Mouse (Mus musculus) cerebellum, postnatal 10 days (tissue): Measurements from ENCODE around the gene Serpina3f.
"Not testable (repeated sequence)": the region's sequence is repeated elsewhere in the genome, so short reads cannot be mapped to it uniquely, and the experiment has no call there.

Source experiments
- DNase-seq, 2 experiments: peaks; one replicate each; pipeline ENCODE4 v3.0.0; 2021; ENCODE audit warnings: mixed read lengths in 2 of 2

Serpina3f gene

GRCm38 (mm10) chr12:104214445-104214753 lies at the start of gene Serpina3f:
Gene Serpina3f (plus strand): TSS chr12:104214544.
- DNase-seq: no peak

GRCm38 (mm10) chr12:104174747-104175146 lies 39.6 kb upstream of the Serpina3f start:
- DNase-seq: no peak

- no peak for DNase-seq
Observed at GRCm38 (mm10) chr12:104175636-104176035, 38.7 kb upstream of the Serpina3f start.

- DNase-seq: peak; percentile 15 to 29
Observed at GRCm38 (mm10) chr12:104178577-104178976, 35.8 kb upstream of the Serpina3f start.

GRCm38 (mm10) chr12:104178987-104179386 lies 35.4 kb upstream of the Serpina3f start:
- DNase-seq: no peak

- no peak for DNase-seq
Observed at GRCm38 (mm10) chr12:104185046-104185445, 29.3 kb upstream of the Serpina3f start.

- DNase-seq: peak; percentile 10 to 12
Observed at GRCm38 (mm10) chr12:104186041-104186581, 28.2 kb upstream of the Serpina3f start.

- DNase-seq: no peak
Observed at GRCm38 (mm10) chr12:104189246-104189645, 25.1 kb upstream of the Serpina3f start.

- no peak for DNase-seq
Observed at GRCm38 (mm10) chr12:104190852-104191251, 23.5 kb upstream of the Serpina3f start.

- peak; percentile 20 to 22 for DNase-seq
Observed at GRCm38 (mm10) chr12:104209149-104209548, 5.2 kb upstream of the Serpina3f start.

- no peak for DNase-seq
Observed at GRCm38 (mm10) chr12:104209802-104210201, 4.5 kb upstream of the Serpina3f start.

GRCm38 (mm10) chr12:104213689-104214444 lies 477 bp upstream of the Serpina3f start:
- no peak for DNase-seq

GRCm38 (mm10) chr12:104215249-104215648 lies 905 bp downstream of the Serpina3f start:
- no peak for DNase-seq

GRCm38 (mm10) chr12:104221616-104222015 lies 7.3 kb downstream of the Serpina3f start:
- DNase-seq: no peak

GRCm38 (mm10) chr12:104223690-104224089 lies 9.3 kb downstream of the Serpina3f start:
- DNase-seq: no peak

- no peak for DNase-seq
Observed at GRCm38 (mm10) chr12:104224598-104225300, 10.4 kb downstream of the Serpina3f start.

GRCm38 (mm10) chr12:104230762-104231161 lies 16.4 kb downstream of the Serpina3f start:
- no peak for DNase-seq

GRCm38 (mm10) chr12:104235915-104236314 lies 21.6 kb downstream of the Serpina3f start, which contains the start of gene Serpina3g:
Gene Serpina3g (plus strand): TSS chr12:104236245.
- DNase-seq: no peak

- DNase-seq: not testable (repeated sequence)
Observed at GRCm38 (mm10) chr12:104238048-104238447, 23.7 kb downstream of the Serpina3f start.

- DNase-seq: no peak
Observed at GRCm38 (mm10) chr12:104243307-104243706, 29.0 kb downstream of the Serpina3f start.

- peak; percentile 19 to 25 for DNase-seq
Observed at GRCm38 (mm10) chr12:104245092-104245491, 30.7 kb downstream of the Serpina3f start.

GRCm38 (mm10) chr12:104245595-104245994 lies 31.3 kb downstream of the Serpina3f start:
- no peak for DNase-seq

- no peak for DNase-seq
Observed at GRCm38 (mm10) chr12:104247553-104248002, 33.2 kb downstream of the Serpina3f start.

GRCm38 (mm10) chr12:104248231-104248630 lies 33.9 kb downstream of the Serpina3f start:
- no peak for DNase-seq
